Mouse (Mus musculus) common myeloid progenitor, adult 5-6 weeks (primary cell): ENCODE measurements around the gene Calu. TPM values are rescaled to one million over a fixed set of nuclear protein-coding genes. Genes with fewer than 3 reads are reported as not detected.
"Not testable (repeated sequence)": the region's sequence is repeated elsewhere in the genome, so short reads cannot be mapped to it uniquely, and the experiment has no call there.

Source experiments
- ATAC-seq: replicated peaks from 2 replicates; pipeline ENCODE4 v1.8.0; 2016; ENCODE audit warnings: low read depth, mild to moderate bottlenecking, moderate TSS enrichment, inconsistent platforms; ENCODE audit not compliant: poor library complexity, severe bottlenecking
- total RNA-seq: library from RNA; stranded (forward); fragments of 200-1000, 187-1606 nt; gene quantifications from 2 replicates; pipeline ENCODE4 v1.2.3, GENCODE M21; 2017

Calu gene
- 138 and 159 TPM in 2 replicates for total RNA-seq

GRCm38 (mm10) chr6:29347665-29348370 is at the start of gene Calu:
TSS of gene Calu (plus strand) at chr6:29348069.
- ATAC-seq = peak; percentile 95

- no peak for ATAC-seq
Measured at GRCm38 (mm10) chr6:29299112-29299511, 48.8 kb upstream of the Calu start.

- ATAC-seq = no peak
Measured at GRCm38 (mm10) chr6:29303251-29303650, 44.6 kb upstream of the Calu start.

GRCm38 (mm10) chr6:29303726-29304125 is 44.1 kb upstream of the Calu start:
- ATAC-seq = no peak

- no peak for ATAC-seq
Measured at GRCm38 (mm10) chr6:29305462-29305861, 42.4 kb upstream of the Calu start.

GRCm38 (mm10) chr6:29308846-29309605 is 38.8 kb upstream of the Calu start:
- ATAC-seq = no peak

- ATAC-seq = no peak
Measured at GRCm38 (mm10) chr6:29313690-29314202, 34.1 kb upstream of the Calu start.

- ATAC-seq = no peak
Measured at GRCm38 (mm10) chr6:29317286-29317685, 30.6 kb upstream of the Calu start.

- ATAC-seq = no peak
Measured at GRCm38 (mm10) chr6:29317941-29318340, 29.9 kb upstream of the Calu start.

- no peak for ATAC-seq
Measured at GRCm38 (mm10) chr6:29318879-29319278, 29.0 kb upstream of the Calu start, which contains the start of gene Fam71f1. TSS of gene Fam71f1 (plus strand) at chr6:29319140.

GRCm38 (mm10) chr6:29321586-29321985 is 26.3 kb upstream of the Calu start:
- no peak for ATAC-seq

- no peak for ATAC-seq
Measured at GRCm38 (mm10) chr6:29322147-29322546, 25.7 kb upstream of the Calu start.

- ATAC-seq = 0 out of 2 replicates have a peak, but pooled peaks have one; percentile 27
Measured at GRCm38 (mm10) chr6:29322735-29323134, 25.1 kb upstream of the Calu start.

- ATAC-seq = peak; percentile 45; the same call in 1 of the 2 replicates
Measured at GRCm38 (mm10) chr6:29326961-29327360, 20.9 kb upstream of the Calu start.

- ATAC-seq = peak; percentile 48; the same call in 1 of the 2 replicates
Measured at GRCm38 (mm10) chr6:29329514-29329913, 18.4 kb upstream of the Calu start.

GRCm38 (mm10) chr6:29346512-29346911 is 1.4 kb upstream of the Calu start:
- not testable (repeated sequence) for ATAC-seq

- no peak for ATAC-seq
Measured at GRCm38 (mm10) chr6:29347189-29347588, 680 bp upstream of the Calu start.

- ATAC-seq = no peak
Measured at GRCm38 (mm10) chr6:29348371-29348724, 479 bp downstream of the Calu start.

GRCm38 (mm10) chr6:29351613-29352012 is 3.7 kb downstream of the Calu start:
- ATAC-seq = no peak

GRCm38 (mm10) chr6:29352816-29353215 is 4.9 kb downstream of the Calu start:
- ATAC-seq = no peak; the same call in 1 of the 2 replicates

- ATAC-seq = no peak
Measured at GRCm38 (mm10) chr6:29359386-29359785, 11.5 kb downstream of the Calu start.
